Mouse (Mus musculus) heart, adult 11 months (tissue): ENCODE results near the gene Dpm1.

Source experiments
- DNase-seq: peaks from one replicate; pipeline ENCODE4 v3.0.0; 2022

Gene Dpm1

GRCm38 (mm10) chr2:168223326-168223725, 7.1 kb downstream of the Dpm1 start:
- peak; percentile 76 for DNase-seq

GRCm38 (mm10) chr2:168213788-168214397, 16.5 kb downstream of the Dpm1 start:
- no peak for DNase-seq

- no peak for DNase-seq
These were observed 22.5 kb downstream of the Dpm1 start for GRCm38 (mm10) chr2:168207883-168208282.

- DNase-seq, result peak; percentile 100
These were observed 23.4 kb downstream of the Dpm1 start, which contains the start of gene Adnp for GRCm38 (mm10) chr2:168206725-168207644. Gene Adnp (minus strand): TSS chr2:168207112.

- DNase-seq, result peak; percentile 92
These were observed 24.4 kb downstream of the Dpm1 start for GRCm38 (mm10) chr2:168205681-168206631.

GRCm38 (mm10) chr2:168205265-168205664, 25.1 kb downstream of the Dpm1 start:
- DNase-seq, result peak; percentile 98

- DNase-seq, result peak; percentile 79
These were observed 25.9 kb downstream of the Dpm1 start for GRCm38 (mm10) chr2:168204476-168204999.

GRCm38 (mm10) chr2:168200014-168200691, 30.2 kb downstream of the Dpm1 start:
- DNase-seq, result no peak

GRCm38 (mm10) chr2:168199476-168199875, 30.9 kb downstream of the Dpm1 start:
- no peak for DNase-seq

- DNase-seq, result no peak
These were observed 32.0 kb downstream of the Dpm1 start for GRCm38 (mm10) chr2:168198421-168198820.

- DNase-seq, result no peak
These were observed 34.7 kb downstream of the Dpm1 start for GRCm38 (mm10) chr2:168195721-168196120.

GRCm38 (mm10) chr2:168193685-168194084, 36.7 kb downstream of the Dpm1 start:
- no peak for DNase-seq

GRCm38 (mm10) chr2:168191856-168192255, 38.5 kb downstream of the Dpm1 start:
- DNase-seq, result no peak

GRCm38 (mm10) chr2:168175946-168176345, 54.4 kb downstream of the Dpm1 start:
- DNase-seq, result no peak

- peak; percentile 99 for DNase-seq
These were observed 60.2 kb downstream of the Dpm1 start for GRCm38 (mm10) chr2:168170167-168170685.

GRCm38 (mm10) chr2:168169800-168170113, 60.6 kb downstream of the Dpm1 start:
- no peak for DNase-seq

- no peak for DNase-seq
These were observed 61.2 kb downstream of the Dpm1 start for GRCm38 (mm10) chr2:168168892-168169799.

- no peak for DNase-seq
These were observed 62.6 kb downstream of the Dpm1 start for GRCm38 (mm10) chr2:168167781-168168180.

- no peak for DNase-seq
These were observed 63.5 kb downstream of the Dpm1 start for GRCm38 (mm10) chr2:168166750-168167460.

- no peak for DNase-seq
These were observed 68.4 kb downstream of the Dpm1 start for GRCm38 (mm10) chr2:168161978-168162377.
